Mouse (Mus musculus) embryonic facial prominence, embryonic 13.5 days (tissue): ENCODE measurements around the gene Mphosph6. TPM values are rescaled to one million over a fixed set of nuclear protein-coding genes. Genes with fewer than 3 reads are reported as not detected.

Experiments
- ATAC-seq: fragments of 200-750 bp; cut with Nextera tagmentation; 2 replicates; pipeline ENCODE4 v1.8.0; 2017; ENCODE audit warnings: low read depth; ENCODE audit not compliant: insufficient number of reproducible peaks, insufficient read depth, low FRiP score, low TSS enrichment
- H3K27ac ChIP-seq: fragments of 300-500 bp; sonication (generic); 2 replicates; pipeline ENCODE4 v1.5.1; 2015; ENCODE audit warnings: moderate library complexity, mild to moderate bottlenecking, inconsistent platforms
- H3K27me3 ChIP-seq: fragments of 300-500 bp; sonication (generic); 2 replicates; pipeline ENCODE4 v1.6.1; 2015; ENCODE audit warnings: mild to moderate bottlenecking, inconsistent platforms
- H3K36me3 ChIP-seq: fragments of 300-500 bp; sonication (generic); 2 replicates; pipeline ENCODE4 v1.6.1; 2015; ENCODE audit warnings: mild to moderate bottlenecking, inconsistent platforms
- H3K4me1 ChIP-seq: fragments of 300-500 bp; sonication (generic); 2 replicates; pipeline ENCODE4 v1.6.1; 2015; ENCODE audit warnings: inconsistent platforms
- H3K4me2 ChIP-seq: fragments of 300-500 bp; sonication (generic); 2 replicates; pipeline ENCODE4 v1.6.1; 2015; ENCODE audit warnings: moderate library complexity, mild to moderate bottlenecking, inconsistent platforms
- H3K4me3 ChIP-seq: fragments of 300-500 bp; sonication (generic); 2 replicates; pipeline ENCODE4 v1.5.1; 2015; ENCODE audit warnings: mild to moderate bottlenecking, inconsistent platforms
- H3K9ac ChIP-seq: fragments of 300-500 bp; sonication (generic); 2 replicates; pipeline ENCODE4 v1.6.1; 2015; ENCODE audit warnings: mild to moderate bottlenecking, inconsistent platforms
- H3K9me3 ChIP-seq: fragments of 300-500 bp; sonication (generic); 2 replicates; pipeline ENCODE4 v1.6.1; 2016; ENCODE audit warnings: inconsistent platforms
- WGBS: fragments of 180-500 bp; shearing (Covaris S2); methylation state at CpG from one replicate; pipeline ENCODE4 v1.1.7; 2015; ENCODE audit warnings: mixed read lengths; 5-methylcytosine and 5-hydroxymethylcytosine counted together
- polyA plus RNA-seq: library from polyadenylated mRNA; unstranded; fragments of >200 nt; fragmentation: Nextera tagmentation; extraction: Ambion mirVana; gene quantifications from 2 replicates; pipeline ENCODE4 v1.2.1, GENCODE M21; 2015

Gene Mphosph6
- polyA plus RNA-seq, 1 experiment from 2014 or later, result 56.7 TPM

GRCm38 (mm10) chr8:117765947-117766346 is 35.8 kb downstream of the Mphosph6 start:
- 76% methylated on average over 5 of the region's 5 CpGs for WGBS
- no peak overlapping the region for H3K27ac ChIP-seq
- no peaks in the 10 kb centered on the region for H3K36me3 ChIP-seq
- H3K4me3 ChIP-seq, result no peak overlapping the region
- ATAC-seq, result no peak
- H3K9ac ChIP-seq, result no peak overlapping the region
- H3K4me2 ChIP-seq, result no peak overlapping the region
- no peaks in the 10 kb centered on the region for H3K9me3 ChIP-seq
- no peaks in the 10 kb centered on the region for H3K27me3 ChIP-seq
- no peaks in the 10 kb centered on the region for H3K4me1 ChIP-seq

DNA sequence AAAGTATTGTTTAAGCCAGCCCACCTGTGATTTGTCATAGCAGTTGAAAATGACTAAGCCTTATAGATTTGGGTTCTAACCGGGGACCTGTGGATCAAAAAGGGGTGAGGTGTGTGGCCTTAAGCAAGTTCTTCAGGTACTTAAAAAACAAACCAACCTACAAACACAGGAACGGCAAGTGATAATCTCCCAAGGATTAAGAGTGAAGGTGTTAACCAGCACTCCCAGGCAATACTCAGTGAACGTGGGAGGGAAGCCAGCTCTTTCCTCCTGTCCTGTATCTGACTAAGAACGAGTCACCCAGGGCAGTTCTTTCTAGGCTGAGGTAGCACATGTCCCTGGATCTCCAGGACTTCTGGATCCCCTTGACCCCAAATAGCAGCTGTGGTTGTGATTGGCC is 37.1 kb downstream of the Mphosph6 start:
- no peak overlapping the region for H3K4me2 ChIP-seq
- H3K9me3 ChIP-seq, result no peaks in the 10 kb centered on the region
- H3K36me3 ChIP-seq, result no peaks in the 10 kb centered on the region
- no peaks in the 10 kb centered on the region for H3K4me1 ChIP-seq
- no peak overlapping the region for H3K4me3 ChIP-seq
- H3K27me3 ChIP-seq, result no peaks in the 10 kb centered on the region
- H3K9ac ChIP-seq, result no peak overlapping the region
- 68% methylated on average over 4 of the region's 4 CpGs for WGBS
- ATAC-seq, result no peak
- H3K27ac ChIP-seq, result no peak overlapping the region

- WGBS, result 92% methylated on average over 6 of the region's 6 CpGs
- Histone ChIP-seq H3K9me3 (no peaks in the 10 kb centered on the region), H3K27me3 (no peaks in the 10 kb centered on the region), H3K4me3 (no peak overlapping the region), H3K9ac (no peak overlapping the region), H3K4me1 (no peaks in the 10 kb centered on the region), H3K4me2 (no peak overlapping the region), H3K36me3 (no peaks in the 10 kb centered on the region), H3K27ac (no peak overlapping the region)
- no peak for ATAC-seq
Measured at GRCm38 (mm10) chr8:117762776-117763175, 39.0 kb downstream of the Mphosph6 start.

DNA sequence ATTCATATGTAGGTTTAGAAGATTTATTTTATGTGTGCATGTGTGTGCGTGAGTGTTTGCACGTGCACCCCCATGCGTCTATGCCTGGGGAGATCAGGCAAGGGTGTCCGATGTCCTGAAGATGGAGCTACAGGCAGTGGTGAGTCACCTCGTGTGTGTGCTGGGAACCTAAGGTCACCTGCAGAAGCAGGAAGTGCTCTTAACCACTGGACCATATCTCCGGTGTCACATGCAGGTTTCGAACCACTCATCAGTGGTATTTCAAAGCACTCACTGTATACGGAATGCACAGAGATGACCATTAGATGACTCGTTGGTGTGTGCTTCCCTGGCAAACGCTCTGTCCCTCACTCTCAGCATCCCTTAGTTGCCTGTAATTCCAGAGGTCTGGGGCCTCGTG is 43.8 kb downstream of the Mphosph6 start:
- 79% methylated on average over 11 of the region's 11 CpGs for WGBS
- ATAC-seq, result no peak
- H3K4me3 ChIP-seq, result no peak overlapping the region

GRCm38 (mm10) chr8:117749436-117749835 is 52.3 kb downstream of the Mphosph6 start:
- no peak overlapping the region for H3K9ac ChIP-seq
- 59% methylated on average over 2 of the region's 2 CpGs for WGBS
- no peak overlapping the region for H3K4me2 ChIP-seq

More for the DNA sequence above, 43.8 kb downstream of the Mphosph6 start:
- Histone ChIP-seq H3K27ac (no peak overlapping the region), H3K27me3 (no peaks in the 10 kb centered on the region), H3K36me3 (no peaks in the 10 kb centered on the region), H3K4me1 (no peaks in the 10 kb centered on the region), H3K4me2 (no peak overlapping the region), H3K9ac (no peak overlapping the region), H3K9me3 (no peaks in the 10 kb centered on the region)

GRCm38 (mm10) chr8:117747886-117748730 is 53.6 kb downstream of the Mphosph6 start:
- H3K27me3 ChIP-seq, result no peaks in the 10 kb centered on the region
- no peak overlapping the region for H3K27ac ChIP-seq
- 81% methylated on average over 9 of the region's 9 CpGs for WGBS
- no peak overlapping the region for H3K9ac ChIP-seq
- no peak for ATAC-seq
- H3K4me1 ChIP-seq, result no peaks in the 10 kb centered on the region
- H3K4me3 ChIP-seq, result no peak overlapping the region
- no peaks in the 10 kb centered on the region for H3K9me3 ChIP-seq
- H3K36me3 ChIP-seq, result no peaks in the 10 kb centered on the region
- H3K4me2 ChIP-seq, result no peak overlapping the region

More at GRCm38 (mm10) chr8:117749436-117749835, 52.3 kb downstream of the Mphosph6 start:
- no peak overlapping the region for H3K4me3 ChIP-seq
- no peak for ATAC-seq
- no peaks in the 10 kb centered on the region for H3K27me3 ChIP-seq
- H3K4me1 ChIP-seq, result no peaks in the 10 kb centered on the region
- no peak overlapping the region for H3K27ac ChIP-seq
- no peaks in the 10 kb centered on the region for H3K36me3 ChIP-seq
- no peaks in the 10 kb centered on the region for H3K9me3 ChIP-seq

- no peak for ATAC-seq
- no peaks in the 10 kb centered on the region for H3K27me3 ChIP-seq
- 45% methylated on average over 2 of the region's 2 CpGs for WGBS
- no peak overlapping the region for H3K4me3 ChIP-seq
- H3K27ac ChIP-seq, result no peak overlapping the region
- H3K4me2 ChIP-seq, result no peak overlapping the region
- H3K4me1 ChIP-seq, result no peaks in the 10 kb centered on the region
- H3K9ac ChIP-seq, result no peak overlapping the region
- H3K36me3 ChIP-seq, result no peaks in the 10 kb centered on the region
- H3K9me3 ChIP-seq, result no peaks in the 10 kb centered on the region
Measured at GRCm38 (mm10) chr8:117747428-117747827, 54.3 kb downstream of the Mphosph6 start.

DNA sequence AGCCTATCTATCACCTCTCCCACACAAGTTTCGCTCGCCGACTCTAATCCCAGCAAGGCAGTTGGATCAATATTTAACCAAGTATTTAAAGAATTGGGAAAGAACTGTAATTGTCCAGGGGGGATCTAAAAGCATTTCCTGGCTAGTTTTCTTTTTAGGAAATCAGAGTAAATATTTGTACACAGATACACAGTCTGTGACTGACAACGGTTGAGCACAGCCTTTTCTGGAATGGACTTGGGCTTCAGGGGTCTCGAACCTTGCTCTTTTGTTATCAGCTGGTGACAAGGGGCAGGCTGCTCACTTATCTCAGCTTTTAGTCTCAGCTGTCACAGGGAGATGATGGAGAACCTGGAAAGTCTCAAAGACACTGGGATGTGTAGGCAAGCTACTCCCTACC is 55.1 kb downstream of the Mphosph6 start:
- H3K36me3 ChIP-seq, result no peaks in the 10 kb centered on the region
- H3K27me3 ChIP-seq, result no peaks in the 10 kb centered on the region
- H3K4me2 ChIP-seq, result no peak overlapping the region
- WGBS, result 94% methylated on average over 5 of the region's 5 CpGs
- H3K9ac ChIP-seq, result no peak overlapping the region
- no peaks in the 10 kb centered on the region for H3K9me3 ChIP-seq
- ATAC-seq, result no peak
- no peak overlapping the region for H3K27ac ChIP-seq
- H3K4me3 ChIP-seq, result no peak overlapping the region
- H3K4me1 ChIP-seq, result no peaks in the 10 kb centered on the region

- Histone ChIP-seq H3K27me3 (no peaks in the 10 kb centered on the region), H3K9ac (no peak overlapping the region), H3K4me3 (no peak overlapping the region), H3K27ac (no peak overlapping the region), H3K4me2 (no peak overlapping the region), H3K4me1 (no peaks in the 10 kb centered on the region), H3K9me3 (no peaks in the 10 kb centered on the region), H3K36me3 (no peaks in the 10 kb centered on the region)
- no peak for ATAC-seq
- WGBS, result 81% methylated on average over 15 of the region's 15 CpGs
Measured at GRCm38 (mm10) chr8:117742431-117743012, 59.2 kb downstream of the Mphosph6 start.

Other genes with a start within 250 kb of the Mphosph6 start
- gene Sdr42e1, start 128.3 kb downstream of the Mphosph6 start, polyA plus RNA-seq, result 2.4 and 3.1 TPM in 2 replicates
- 0.73 and 1.7 TPM in 2 replicates for gene Hsd17b2, start 100.0 kb downstream of the Mphosph6 start, polyA plus RNA-seq